Mouse (Mus musculus): Measurements from ENCODE around the gene Gtpbp1.

DNA sequence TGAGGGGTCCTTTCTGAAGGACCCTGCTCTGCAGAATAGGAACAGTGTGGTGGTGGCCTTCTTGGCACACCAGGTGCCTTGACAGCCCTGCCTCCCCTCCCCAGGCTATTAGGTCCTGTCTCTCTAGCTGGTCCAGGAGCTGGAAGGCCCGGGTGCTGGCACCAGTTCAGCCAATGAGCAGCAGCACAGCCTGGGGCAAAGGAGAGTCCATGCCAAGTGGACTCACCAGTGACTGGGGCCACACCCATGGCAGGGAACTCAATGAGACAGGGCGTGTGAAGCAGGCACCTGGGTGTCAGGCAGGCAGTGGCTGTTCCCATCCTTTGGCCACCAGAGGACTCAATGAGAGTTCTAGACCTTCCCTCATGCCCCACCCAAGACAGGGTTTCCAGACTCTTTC, 74.7 kb downstream of the Gtpbp1 start:
- no peak for TF ChIP-seq CTCF (IDR thresholded peaks at IDR 0.05; ENCODE audit: insufficient read depth, low read depth, low read length)
- no peak for TF ChIP-seq POLR2A (IDR thresholded peaks at IDR 0.05; ENCODE audit: insufficient read depth, low read depth, low read length)
